Mouse (Mus musculus): ENCODE measurements around the gene Gm44502. TPM values are rescaled to one million over a fixed set of nuclear protein-coding genes. Genes with fewer than 3 reads are reported as not detected.
A peak's percentile ranks its signal among the peaks of the same experiment; 100 is the strongest.

Gene Gm44502
- total RNA-seq, 2 experiments from 2014 or later, result not detected

GRCm38 (mm10) chr15:89404831-89405623 is 24.5 kb downstream of the Gm44502 start:
- DNase-seq (ENCODE audit: low spot score in 2 of 2), result no peak

GRCm38 (mm10) chr15:89402471-89402870 is 27.0 kb downstream of the Gm44502 start:
- DNase-seq (ENCODE audit: low spot score in 2 of 2), result no peak

DNA sequence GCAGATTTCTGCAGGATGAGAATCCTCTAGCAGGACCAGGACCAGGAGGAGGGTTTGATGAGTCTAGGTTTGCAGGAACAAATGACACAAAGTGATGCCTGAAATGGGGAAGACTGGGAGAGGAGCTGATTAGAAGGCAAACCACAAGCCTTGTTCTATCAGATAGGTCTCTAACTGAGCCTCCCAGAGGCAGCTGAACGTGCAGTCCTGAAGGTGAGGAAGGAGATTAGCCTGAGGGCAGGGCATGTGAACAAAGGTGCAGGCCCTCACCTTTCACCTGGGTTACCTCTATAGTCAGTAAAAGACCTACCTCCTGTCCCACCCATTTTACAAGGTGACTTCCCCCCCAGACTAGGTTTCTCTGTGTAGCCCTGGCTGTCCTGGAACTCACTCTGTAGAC is 29.8 kb downstream of the Gm44502 start:
- DNase-seq (ENCODE audit: low spot score in 2 of 2), result no peak

GRCm38 (mm10) chr15:89398146-89398545 is 31.4 kb downstream of the Gm44502 start:
- DNase-seq (ENCODE audit: low spot score in 2 of 2), result no peak

DNA sequence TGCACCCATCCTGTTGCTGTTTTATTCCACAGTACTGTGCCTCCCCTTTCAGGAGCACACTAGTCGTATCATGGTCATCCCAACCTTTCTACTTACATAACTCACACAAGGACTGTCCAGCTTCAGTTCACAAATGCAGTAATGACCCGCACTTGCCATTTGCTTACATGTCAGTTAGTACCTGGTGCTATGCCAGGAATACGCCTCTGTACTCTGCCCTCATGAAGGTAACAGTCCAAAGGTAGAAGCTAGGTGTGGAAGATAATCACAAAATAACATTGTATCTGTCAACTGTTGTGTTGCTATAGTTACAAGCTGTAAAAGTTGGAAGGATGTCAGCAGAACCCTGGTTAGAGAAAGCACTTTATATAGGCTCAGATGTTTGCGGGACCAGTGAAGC is 32.6 kb downstream of the Gm44502 start:
- no peak for DNase-seq (ENCODE audit: low spot score in 2 of 2)

- no peak for DNase-seq (ENCODE audit: low spot score in 2 of 2)
These were observed 39.4 kb downstream of the Gm44502 start for GRCm38 (mm10) chr15:89390081-89390480.

DNA sequence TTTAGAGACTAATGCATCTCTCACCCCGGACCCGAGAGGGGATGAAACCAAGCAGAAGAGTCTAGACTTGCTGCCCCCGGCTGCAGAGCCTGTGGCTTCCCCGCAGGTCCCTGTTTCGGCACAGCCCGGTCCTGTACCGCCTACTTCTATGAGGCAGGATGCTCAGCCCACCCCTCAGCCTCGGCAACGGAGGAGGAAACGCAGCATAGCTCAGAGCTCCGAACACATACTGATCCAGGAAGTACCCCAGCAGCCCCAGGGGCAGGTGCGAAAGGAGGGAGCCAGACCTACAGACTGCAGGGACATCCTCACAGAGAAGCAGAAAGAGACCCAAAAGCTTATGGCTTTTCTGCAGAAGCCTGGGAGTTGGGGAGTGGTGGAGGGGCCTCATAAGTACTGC is 42.4 kb downstream of the Gm44502 start:
- DNase-seq (ENCODE audit: low spot score in 2 of 2), result no peak

DNA sequence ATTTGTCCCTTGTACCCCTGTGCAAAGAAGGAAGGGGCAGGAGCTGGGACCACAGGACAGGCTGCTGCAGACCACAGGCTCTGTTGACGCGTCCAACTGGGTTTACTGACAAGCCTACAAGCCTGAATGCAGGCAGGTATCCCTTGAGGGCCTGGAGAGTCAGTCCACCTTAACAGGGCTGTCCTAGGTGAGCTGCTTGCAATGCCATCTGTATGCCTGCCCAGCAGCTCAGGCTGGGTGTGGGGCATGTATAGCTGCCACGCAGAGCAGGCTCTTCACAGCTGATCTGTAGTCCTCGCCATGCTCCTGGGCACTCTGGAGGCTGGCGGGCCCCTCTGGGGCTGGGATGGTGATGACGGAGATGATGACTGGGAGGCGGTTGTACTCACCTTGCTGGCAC is 44.9 kb downstream of the Gm44502 start, which contains the start of gene Klhdc7b:
Gene Klhdc7b, plus strand, starts transcription at position 301 of the 400 bp plus-strand sequence.
- no peak for DNase-seq (ENCODE audit: low spot score in 2 of 2)

DNA sequence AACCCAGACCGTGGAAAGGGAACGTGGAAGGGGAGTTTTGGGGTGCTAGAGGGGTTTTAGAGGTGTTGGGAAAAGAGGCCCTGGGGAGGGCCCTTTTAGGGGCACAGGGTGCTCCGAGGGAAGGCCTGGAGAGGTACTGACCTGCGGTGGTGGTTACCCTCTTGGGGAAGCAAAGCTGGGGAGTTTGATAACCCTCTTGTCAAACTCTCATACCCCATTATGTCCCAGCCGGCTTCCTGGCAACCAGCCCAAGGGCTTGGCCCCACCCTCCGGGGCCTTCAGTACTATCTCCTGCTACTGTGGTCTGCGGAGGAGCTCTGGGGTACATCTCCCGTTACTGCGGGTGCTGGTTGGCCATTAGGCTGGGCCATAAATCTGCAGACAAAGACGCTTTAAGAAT is 50.1 kb downstream of the Gm44502 start:
- DNase-seq (ENCODE audit: low spot score in 2 of 2), result no peak

GRCm38 (mm10) chr15:89378831-89379401 is 50.6 kb downstream of the Gm44502 start, which contains the start of gene Odf3b:
Odf3b (minus strand) TSS chr15:89379282.
- DNase-seq (ENCODE audit: low spot score in 2 of 2), result no peak

- DNase-seq (ENCODE audit: low spot score in 2 of 2), result no peak
These were observed 51.3 kb downstream of the Gm44502 start for GRCm38 (mm10) chr15:89377938-89378828.

- DNase-seq (ENCODE audit: low spot score in 2 of 2), result no peak
These were observed 52.1 kb downstream of the Gm44502 start for GRCm38 (mm10) chr15:89377362-89377761.

GRCm38 (mm10) chr15:89376957-89377356 is 52.5 kb downstream of the Gm44502 start, which contains the start of gene Tymp:
Tymp (minus strand) TSS chr15:89377039.
- no peak for DNase-seq (ENCODE audit: low spot score in 2 of 2)

- no peak for DNase-seq (ENCODE audit: low spot score in 2 of 2)
These were observed 53.5 kb downstream of the Gm44502 start for GRCm38 (mm10) chr15:89376040-89376439.

DNA sequence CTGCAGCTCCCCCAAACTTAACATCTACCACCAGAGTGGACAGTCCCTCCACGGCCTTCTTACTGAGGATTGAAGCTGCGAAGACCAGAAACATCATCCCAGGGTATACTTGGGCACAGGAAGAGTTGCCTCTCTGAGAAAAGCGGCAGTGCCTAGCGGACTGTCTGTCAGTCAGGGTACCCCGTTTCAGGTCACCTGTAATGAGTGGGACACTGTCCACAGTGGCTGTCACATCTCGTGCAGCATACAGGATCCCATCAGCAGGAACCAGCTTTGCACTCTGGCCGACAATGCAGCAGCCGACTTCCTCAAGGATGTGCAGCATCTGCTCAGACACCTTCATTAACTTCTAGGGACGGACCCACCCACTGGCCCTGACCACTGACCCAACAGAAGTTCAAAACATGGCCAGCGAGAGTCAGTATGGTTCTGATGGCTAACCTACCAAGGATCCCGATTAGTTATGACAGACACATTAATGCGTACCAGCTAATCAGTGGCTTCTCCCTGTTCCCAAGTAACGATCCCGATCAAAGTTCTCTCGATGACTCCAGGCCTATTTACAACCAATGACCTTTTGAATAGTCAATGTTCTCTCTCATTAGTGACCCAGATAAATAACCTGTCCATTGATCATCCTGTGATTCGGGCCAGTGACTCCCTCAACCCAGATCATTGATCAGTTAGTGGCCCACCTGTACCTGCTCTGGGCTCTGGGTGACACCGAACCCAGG is 54.5 kb downstream of the Gm44502 start:
- no peak for DNase-seq (ENCODE audit: low spot score in 2 of 2)

DNA sequence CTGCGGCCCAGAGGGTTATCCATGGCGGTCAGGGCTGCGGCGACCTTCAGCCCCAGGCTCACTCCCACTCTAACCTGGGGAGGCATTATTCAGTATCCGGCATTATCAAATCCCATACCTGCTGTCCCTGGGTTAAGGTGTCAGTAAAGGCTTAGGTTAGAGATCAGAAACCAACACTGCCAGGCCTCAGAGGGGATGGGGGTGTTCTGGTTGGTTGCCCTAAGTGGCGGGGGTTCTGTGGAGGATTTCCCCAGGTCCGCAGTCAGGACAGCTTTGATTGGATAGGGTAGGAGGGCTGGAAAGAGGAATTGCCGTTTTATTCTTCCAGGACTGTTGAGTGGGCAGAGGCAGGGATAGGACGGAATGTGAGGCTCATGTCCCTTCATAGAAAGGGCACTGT is 55.2 kb downstream of the Gm44502 start:
- no peak for DNase-seq (ENCODE audit: low spot score in 2 of 2)

DNA sequence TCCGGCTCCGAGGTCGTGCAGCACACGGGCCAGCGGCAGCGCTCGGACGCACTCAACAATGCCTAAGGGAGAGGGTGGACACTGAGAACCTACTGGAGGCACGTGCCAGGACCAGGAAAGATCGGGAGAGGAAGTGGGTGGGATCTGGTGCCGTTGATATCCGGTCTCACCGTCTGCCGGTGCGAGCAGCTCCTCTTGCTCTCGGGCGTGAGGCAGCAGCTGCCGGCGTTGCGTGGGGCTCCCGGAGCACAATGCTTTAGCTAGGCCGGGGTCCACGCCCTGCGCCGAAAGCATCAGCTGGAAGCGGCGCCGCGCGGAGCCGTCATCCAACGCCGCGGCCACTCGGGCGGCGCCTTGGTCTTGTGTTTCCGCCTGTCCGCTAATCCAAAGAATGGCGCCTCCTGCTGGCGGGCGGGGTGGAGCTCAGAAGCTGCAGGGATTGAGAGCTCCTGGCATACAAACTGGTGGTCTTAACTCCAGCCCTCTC is 55.7 kb downstream of the Gm44502 start, which contains the start of gene Sco2:
Gene Sco2, minus strand, starts transcription at position 85 of the 487 bp plus-strand sequence.
- peak; percentile 95 to 96 for DNase-seq (ENCODE audit: low spot score in 2 of 2)

DNA sequence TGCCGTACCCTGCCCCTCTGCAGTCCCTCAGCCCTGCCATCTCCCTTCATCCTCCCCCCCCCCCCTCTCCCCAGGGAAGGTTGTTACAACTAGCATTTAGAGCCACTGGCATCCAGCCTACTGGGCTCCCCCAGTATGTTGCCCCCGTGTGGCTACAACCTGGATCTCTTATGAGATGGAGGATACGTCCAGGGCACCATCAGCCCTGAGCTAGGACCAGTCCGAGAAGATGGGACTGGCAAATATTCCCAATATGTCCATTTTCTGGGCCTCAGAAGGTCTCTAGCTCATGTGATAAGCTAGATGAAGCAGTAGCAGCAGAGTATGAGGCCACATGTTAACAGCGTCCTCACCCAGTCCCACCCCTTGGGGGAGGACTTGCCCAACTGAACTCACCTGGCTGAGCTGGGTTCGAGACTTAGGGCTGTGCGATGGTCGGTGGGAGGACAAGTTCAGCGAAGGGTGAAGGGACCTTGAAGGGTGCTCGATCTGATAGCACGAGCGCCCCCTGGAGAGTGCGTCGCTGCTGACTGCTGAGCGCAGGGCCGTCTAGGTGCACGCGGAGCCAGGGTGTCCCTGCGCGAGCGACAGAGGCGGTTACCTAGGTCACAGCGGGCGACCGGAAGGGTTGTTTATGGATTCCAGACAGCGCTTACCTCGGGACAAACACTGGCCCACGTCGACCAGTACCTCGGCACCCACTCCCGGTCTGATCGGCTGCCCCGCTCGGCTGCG is 56.3 kb downstream of the Gm44502 start:
- DNase-seq (ENCODE audit: low spot score in 2 of 2), result peak; percentile 84 to 87

- DNase-seq (ENCODE audit: low spot score in 2 of 2), result no peak
These were observed 57.0 kb downstream of the Gm44502 start for GRCm38 (mm10) chr15:89372536-89372935.

DNA sequence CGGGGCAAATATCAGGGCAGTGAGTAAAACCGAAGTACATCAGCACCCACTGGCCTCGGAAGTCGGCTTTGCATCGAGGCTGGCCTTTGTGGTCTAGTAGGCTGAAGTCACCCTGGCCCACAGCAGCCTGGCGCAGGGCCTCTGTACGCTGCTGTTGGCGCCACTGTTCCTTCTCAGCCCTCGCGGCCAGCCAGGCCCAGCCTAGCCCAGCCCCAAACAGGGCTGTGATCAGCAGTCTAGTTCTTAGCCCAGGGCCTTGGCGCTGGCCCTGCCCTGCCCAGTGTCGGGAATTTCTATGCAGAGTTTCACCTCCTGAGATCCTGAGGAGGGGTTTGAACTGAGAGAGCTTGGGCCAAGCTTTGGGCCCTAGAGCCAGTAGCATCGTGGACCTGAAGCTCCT is 57.4 kb downstream of the Gm44502 start:
- DNase-seq (ENCODE audit: low spot score in 2 of 2), result no peak
